In genomic region chr4:44757131-44757530, GRCm38 (mm10) we compare ENCODE assay signal across 7 mouse cellular contexts. TPM values are rescaled to one million over a fixed set of nuclear protein-coding genes. Genes with fewer than 3 reads are reported as not detected.
DNase-seq lines count a peak whose midpoint lies in the region; ATAC-seq and TF ChIP-seq lines count a peak whose summit lies in the region.
"Not testable (repeated sequence)": the region's sequence is repeated elsewhere in the genome, so short reads cannot be mapped to it uniquely, and the experiment has no call there.

No protein-coding gene starts in this region.

- peak; percentile 5 for ATAC-seq in Patski
- not testable (repeated sequence) for ATAC-seq in heart, embryonic 13.5 days (ENCODE audit: extremely low read depth, insufficient number of reproducible peaks, low FRiP score, low TSS enrichment); intestine, embryonic 15.5 days; limb, embryonic 14.5 days (ENCODE audit: low FRiP score, low read depth); lung, postnatal 0 days; neural tube, embryonic 13.5 days (ENCODE audit: low read depth)

- peak overlapping the region; percentile 91 for H3K27ac ChIP-seq in heart, embryonic 13.5 days (replicated peaks)
- H3K27ac ChIP-seq in intestine, embryonic 15.5 days: peak overlapping the region; percentile 95
- peak overlapping the region; percentile 85 for H3K27ac ChIP-seq in limb, embryonic 14.5 days (replicated peaks; ENCODE audit: low read depth, low read length)
- peak overlapping the region; percentile 95 for H3K27ac ChIP-seq in lung, postnatal 0 days (ENCODE audit: low read length)
- H3K27ac ChIP-seq in neural tube, embryonic 13.5 days (replicated peaks): peak overlapping the region; percentile 92

- H3K4me1 ChIP-seq in erythroblast, embryonic 14.5 days (ENCODE audit: control insufficient read depth): peaks cover 23% of the 10 kb centered on the region
- peaks cover 14% of the 10 kb centered on the region for H3K4me1 ChIP-seq in heart, embryonic 13.5 days
- H3K4me1 ChIP-seq in intestine, embryonic 15.5 days (replicated peaks); limb, embryonic 14.5 days (ENCODE audit: control insufficient read depth, insufficient read depth, low read length); lung, postnatal 0 days (ENCODE audit: insufficient read depth, low read depth, low read length): not testable (repeated sequence)
- H3K4me1 ChIP-seq in neural tube, embryonic 13.5 days (replicated peaks): peaks cover 21% of the 10 kb centered on the region

- POLR2A ChIA-PET in Patski (lab: Charles Lee): interaction anchor here (0.7 kb wide), 1 partner anchor 15 kb away, joined by 3 read pairs; no protein-coding TSS in a partner anchor

- not testable (repeated sequence) for H3K27me3 ChIP-seq in Patski; erythroblast, embryonic 14.5 days (ENCODE audit: control insufficient read depth); heart, embryonic 13.5 days (replicated peaks); intestine, embryonic 15.5 days (replicated peaks); limb, embryonic 14.5 days (ENCODE audit: control insufficient read depth, insufficient read depth, low read length); lung, postnatal 0 days (replicated peaks; ENCODE audit: insufficient read depth, low read length); neural tube, embryonic 13.5 days

- peak overlapping the region; percentile 85 for H3K4me3 ChIP-seq in erythroblast, embryonic 14.5 days (replicated peaks)
- H3K4me3 ChIP-seq in heart, embryonic 13.5 days: peak overlapping the region; percentile 74
- peak overlapping the region; percentile 92 for H3K4me3 ChIP-seq in intestine, embryonic 15.5 days (replicated peaks)
- peak overlapping the region; percentile 93 for H3K4me3 ChIP-seq in limb, embryonic 14.5 days (replicated peaks; ENCODE audit: low read length)
- H3K4me3 ChIP-seq in lung, postnatal 0 days (ENCODE audit: low read depth, low read length): peak overlapping the region; percentile 93
- H3K4me3 ChIP-seq in neural tube, embryonic 13.5 days: peak overlapping the region; percentile 61

- not testable (repeated sequence) for TF ChIP-seq EP300 in lung, postnatal 0 days (IDR thresholded peaks at IDR 0.05)

- H3K4me2 ChIP-seq in heart, embryonic 13.5 days: peak overlapping the region; percentile 86
- H3K4me2 ChIP-seq in intestine, embryonic 15.5 days (replicated peaks): peak overlapping the region; percentile 68
- peak overlapping the region; percentile 64 for H3K4me2 ChIP-seq in limb, embryonic 14.5 days (replicated peaks; ENCODE audit: low read depth, low read length, severe bottlenecking)
- H3K4me2 ChIP-seq in lung, postnatal 0 days (replicated peaks; ENCODE audit: low read depth, low read length): peak overlapping the region; percentile 81
- peak overlapping the region; percentile 83 for H3K4me2 ChIP-seq in neural tube, embryonic 13.5 days

- not testable (repeated sequence) for DNase-seq in Patski (ENCODE audit: low read depth, low spot score); limb, embryonic 14.5 days (ENCODE audit: low spot score); lung, postnatal 0 days (ENCODE audit: low spot score)

- H3K36me3 ChIP-seq in erythroblast, embryonic 14.5 days (ENCODE audit: control insufficient read depth); heart, embryonic 13.5 days; intestine, embryonic 15.5 days; limb, embryonic 14.5 days (ENCODE audit: control insufficient read depth, insufficient read depth, low read length); lung, postnatal 0 days (ENCODE audit: insufficient read depth, low read length); neural tube, embryonic 13.5 days: not testable (repeated sequence)

- TF ChIP-seq CTCF in Patski (IDR thresholded peaks at IDR 0.05); lung, postnatal 0 days (IDR thresholded peaks at IDR 0.05): not testable (repeated sequence)

- CTCF ChIA-PET in Patski (lab: Charles Lee): not testable (repeated sequence)

- H3K9me3 ChIP-seq in erythroblast, embryonic 14.5 days (ENCODE audit: control insufficient read depth, low read length); heart, embryonic 13.5 days; intestine, embryonic 15.5 days; limb, embryonic 14.5 days (ENCODE audit: control insufficient read depth, low read length); lung, postnatal 0 days (ENCODE audit: low read length); neural tube, embryonic 13.5 days: not testable (repeated sequence)

- peak overlapping the region; percentile 88 for H3K9ac ChIP-seq in heart, embryonic 13.5 days
- peak overlapping the region; percentile 95 for H3K9ac ChIP-seq in intestine, embryonic 15.5 days
- peak overlapping the region; percentile 91 for H3K9ac ChIP-seq in limb, embryonic 14.5 days (ENCODE audit: low read depth, low read length, severe bottlenecking)
- peak overlapping the region; percentile 96 for H3K9ac ChIP-seq in lung, postnatal 0 days (replicated peaks; ENCODE audit: low read depth)
- H3K9ac ChIP-seq in neural tube, embryonic 13.5 days: peak overlapping the region; percentile 86

- in situ Hi-C loops in Patski (cut with MboI; ENCODE audit: low pct_unique_long_range_greater_than_20kb): not testable (repeated sequence)

- WGBS in heart, embryonic 13.5 days: 9% methylated on average over 10 of the region's 10 CpGs
- 6% methylated on average over 10 of the region's 10 CpGs for WGBS in intestine, embryonic 15.5 days
- 11% methylated on average over 10 of the region's 10 CpGs for WGBS in limb, embryonic 14.5 days
- WGBS in lung, postnatal 0 days: 4% methylated on average over 10 of the region's 10 CpGs
- WGBS in neural tube, embryonic 13.5 days: 7% methylated on average over 10 of the region's 10 CpGs

- not testable (repeated sequence) for TF ChIP-seq POLR2A in limb, embryonic 14.5 days (IDR thresholded peaks at IDR 0.05; ENCODE audit: borderline replicate concordance, extremely low read depth, insufficient read depth, insufficient read length)

RNA-seq across cellular contexts. Expression of gene Zcchc7, which starts 1.5 kb away (rescaled TPM):
- polyA plus RNA-seq in Patski (2021): 22.1 TPM
- 0.76 and 0.90 TPM in 2 replicates for polyA plus RNA-seq in erythroblast, embryonic 14.5 days (2012)
- 15.5 and 23.7 TPM in 2 replicates for polyA plus RNA-seq in heart, embryonic 13.5 days (2015; fragmentation: Nextera tagmentation; extraction: Ambion mirVana)
- polyA plus RNA-seq in intestine, embryonic 15.5 days (2015; fragmentation: Nextera tagmentation; extraction: Ambion mirVana): 44.0 and 47.6 TPM in 2 replicates
- 32.5 and 39.2 TPM in 2 replicates for polyA plus RNA-seq in limb, embryonic 14.5 days (2012; rRNA removed)
- polyA plus RNA-seq in limb, embryonic 14.5 days (2014; fragmentation: Nextera tagmentation; extraction: Ambion mirVana): 35.2 and 36.7 TPM in 2 replicates
- polyA plus RNA-seq in lung, postnatal 0 days (2015; fragmentation: Nextera tagmentation; extraction: Ambion mirVana): 40.8 and 49.6 TPM in 2 replicates
- 34.4 and 36.5 TPM in 2 replicates for polyA plus RNA-seq in neural tube, embryonic 13.5 days (2015; fragmentation: Nextera tagmentation; extraction: Ambion mirVana)

RNA-seq across cellular contexts. Expression of gene Pax5, which starts 46.8 kb away (rescaled TPM):
- polyA plus RNA-seq in Patski (2021): not detected
- polyA plus RNA-seq in erythroblast, embryonic 14.5 days (2012): 0.06 and 0.12 TPM in 2 replicates
- 0.07 TPM in 1 of 2 replicates, not detected in the other for polyA plus RNA-seq in heart, embryonic 13.5 days (2015; fragmentation: Nextera tagmentation; extraction: Ambion mirVana)
- polyA plus RNA-seq in intestine, embryonic 15.5 days (2015; fragmentation: Nextera tagmentation; extraction: Ambion mirVana): 0.01 TPM in 1 of 2 replicates, not detected in the other
- 0.05 and 0.13 TPM in 2 replicates for polyA plus RNA-seq in limb, embryonic 14.5 days (2012; rRNA removed)
- polyA plus RNA-seq in limb, embryonic 14.5 days (2014; fragmentation: Nextera tagmentation; extraction: Ambion mirVana): not detected in 2 replicates
- polyA plus RNA-seq in lung, postnatal 0 days (2015; fragmentation: Nextera tagmentation; extraction: Ambion mirVana): 0.05 and 0.12 TPM in 2 replicates
- polyA plus RNA-seq in neural tube, embryonic 13.5 days (2015; fragmentation: Nextera tagmentation; extraction: Ambion mirVana): 2.1 and 3.5 TPM in 2 replicates
